ENCODE assay signal across 11 mouse cellular contexts in genomic region chr17:50193653-50194052, GRCm38 (mm10). TPM values are rescaled to one million over a fixed set of nuclear protein-coding genes. Genes with fewer than 3 reads are reported as not detected.
DNase-seq lines count a peak whose midpoint lies in the region; ATAC-seq lines count a peak whose summit lies in the region.
"Had no signal": no experiment of that assay in that cellular context is flagged by ENCODE, and none has a peak within 500 bp of the region (broad histone marks: within the 10 kb centered on the region; RNA-seq: fewer than 3 reads in every experiment).

No protein-coding gene starts in this region.

- WGBS in hindbrain, embryonic 16.5 days, result 27% methylated on average over 3 of the region's 3 CpGs

- H3K36me3 ChIP-seq in hindbrain, embryonic 16.5 days (ENCODE audit: control insufficient read depth, insufficient read depth, low read length), result no peaks in the 10 kb centered on the region
- H3K36me3 ChIP-seq: embryonic facial prominence, embryonic 15.5 days; limb, embryonic 13.5 days had no signal

- peak; percentile 85 for DNase-seq in heart, adult 11 months
- DNase-seq in heart, postnatal 36 days, result no peak
- peak; percentile 35 to 46 for DNase-seq in left cerebral cortex, postnatal 14 days (ENCODE audit: low spot score in 2 of 2)
- no peak for DNase-seq in left cerebral cortex, adult 8-10 months (ENCODE audit: low spot score in 2 of 2)
- no peak for DNase-seq in T-cell, adult 2 months (ENCODE audit: low spot score)
- DNase-seq in adrenal gland, adult 8-10 months, result no peak

- H3K4me1 ChIP-seq in hindbrain, embryonic 16.5 days (ENCODE audit: control insufficient read depth, insufficient read depth, low read depth, low read length), result peaks cover 24% of the 10 kb centered on the region

- intact Hi-C loops in heart, postnatal 36 days (cut with DNase I), result loop anchor here (1.0 kb wide), 1 partner anchor 44 kb away; no protein-coding TSS in a partner anchor
- intact Hi-C loops in left cerebral cortex, postnatal 14 days (cut with DNase I), result loop anchor here (5.0 kb wide), 2 partner anchors 44 to 226 kb away; no protein-coding TSS in a partner anchor

- H3K27ac ChIP-seq in hindbrain, embryonic 16.5 days (ENCODE audit: low read depth, low read length), result no peak overlapping the region
- H3K27ac ChIP-seq: embryonic facial prominence, embryonic 15.5 days; limb, embryonic 13.5 days had no signal

- H3K4me3 ChIP-seq in hindbrain, embryonic 16.5 days (ENCODE audit: low read length), result no peak overlapping the region
- H3K4me3 ChIP-seq: embryonic facial prominence, embryonic 15.5 days; limb, embryonic 13.5 days; myocyte had no signal

- H3K9ac ChIP-seq in hindbrain, embryonic 16.5 days (ENCODE audit: low read depth, low read length), result no peak overlapping the region
- H3K9ac ChIP-seq: embryonic facial prominence, embryonic 15.5 days; limb, embryonic 13.5 days had no signal

- no peak overlapping the region for H3K4me2 ChIP-seq in hindbrain, embryonic 16.5 days (ENCODE audit: low read length)
- H3K4me2 ChIP-seq: embryonic facial prominence, embryonic 15.5 days; limb, embryonic 13.5 days had no signal

- 0 out of 2 replicates have a peak, but pooled peaks cover 5% of the 10 kb centered on the region for H3K27me3 ChIP-seq in hindbrain, embryonic 16.5 days (replicated peaks; ENCODE audit: control insufficient read depth, insufficient read depth, low read length)

- peak; percentile 37 for ATAC-seq in CD4-positive, CD25-positive, alpha-beta regulatory T cell, adult 4 months
- ATAC-seq in hindbrain, embryonic 16.5 days, result 0 out of 2 replicates have a peak, but pooled peaks have one; percentile 34

- no peaks in the 10 kb centered on the region for H3K9me3 ChIP-seq in hindbrain, embryonic 16.5 days (ENCODE audit: control insufficient read depth, low read length)
- H3K9me3 ChIP-seq: embryonic facial prominence, embryonic 15.5 days; limb, embryonic 13.5 days had no signal

RNA-seq across cellular contexts. Expression of gene Rftn1, which starts 3.2 kb away (rescaled TPM):
- 10 to 100 TPM; 49.0 to 57.1 TPM for total RNA-seq in heart, postnatal 36 days (2021)
- 10 to 100 TPM in 1 of 2 experiments, 1 to 10 TPM in 1; 7.3 to 11.2 TPM for total RNA-seq in left cerebral cortex, postnatal 14 days (2021)
- total RNA-seq in left cerebral cortex, adult 8-10 months (2022), result 10 to 100 TPM; 11.5 to 15.3 (median 13.1) TPM
- polyA plus RNA-seq in CD4-positive, CD25-positive, alpha-beta regulatory T cell, adult 4 months (2017; shearing (Covaris generic)), result 10 to 100 TPM; 23.8 to 32.4 TPM
- polyA plus RNA-seq in hindbrain, embryonic 16.5 days (2015; fragmentation: Nextera tagmentation; extraction: Ambion mirVana), result 21.1 and 24.3 TPM in 2 replicates
- 10 to 100 TPM in 3 of 4 experiments, 1 to 10 TPM in 1; 9.1 to 12.9 (median 11.4) TPM for total RNA-seq in adrenal gland, adult 8-10 months (2022)

Comparison
In these comparisons a context has a peak if more than half of its experiments do, and no peak if none do; other contexts are left out.
1. DNase-seq: peak in heart, adult 11 months (single experiment) and left cerebral cortex, postnatal 14 days (2 of 2); none in heart, postnatal 36 days (0 of 2), left cerebral cortex, adult 8-10 months (0 of 2), T-cell, adult 2 months (single experiment) and adrenal gland, adult 8-10 months (single experiment).